Mouse (Mus musculus): ENCODE measurements around the gene Syndig1. TPM values are rescaled to one million over a fixed set of nuclear protein-coding genes. Genes with fewer than 3 reads are reported as not detected.

Gene Syndig1
- polyA plus RNA-seq (2017; shearing (Covaris generic)): not detected

DNA sequence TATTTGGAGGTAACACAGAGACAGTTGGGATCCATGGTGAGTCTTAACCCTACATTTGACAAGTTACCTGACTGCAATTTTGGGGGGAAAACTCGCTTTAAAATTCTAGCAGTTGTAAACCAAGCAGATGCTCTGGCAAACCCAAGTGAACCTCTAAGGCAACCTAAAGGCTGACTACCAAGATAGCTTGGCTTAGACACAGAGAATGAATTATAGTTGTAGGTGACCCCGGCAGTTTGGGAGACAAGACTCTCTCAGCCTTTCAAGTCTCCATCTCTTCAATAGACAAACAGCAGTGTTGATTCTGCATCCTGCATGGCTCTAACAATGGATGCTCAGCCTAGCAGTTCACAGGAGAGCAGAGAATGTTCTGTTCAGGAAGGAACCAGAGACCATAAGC, at the start of gene Syndig1:
Gene Syndig1, plus strand, starts transcription at position 301 of the 400 bp plus-strand sequence.

DNA sequence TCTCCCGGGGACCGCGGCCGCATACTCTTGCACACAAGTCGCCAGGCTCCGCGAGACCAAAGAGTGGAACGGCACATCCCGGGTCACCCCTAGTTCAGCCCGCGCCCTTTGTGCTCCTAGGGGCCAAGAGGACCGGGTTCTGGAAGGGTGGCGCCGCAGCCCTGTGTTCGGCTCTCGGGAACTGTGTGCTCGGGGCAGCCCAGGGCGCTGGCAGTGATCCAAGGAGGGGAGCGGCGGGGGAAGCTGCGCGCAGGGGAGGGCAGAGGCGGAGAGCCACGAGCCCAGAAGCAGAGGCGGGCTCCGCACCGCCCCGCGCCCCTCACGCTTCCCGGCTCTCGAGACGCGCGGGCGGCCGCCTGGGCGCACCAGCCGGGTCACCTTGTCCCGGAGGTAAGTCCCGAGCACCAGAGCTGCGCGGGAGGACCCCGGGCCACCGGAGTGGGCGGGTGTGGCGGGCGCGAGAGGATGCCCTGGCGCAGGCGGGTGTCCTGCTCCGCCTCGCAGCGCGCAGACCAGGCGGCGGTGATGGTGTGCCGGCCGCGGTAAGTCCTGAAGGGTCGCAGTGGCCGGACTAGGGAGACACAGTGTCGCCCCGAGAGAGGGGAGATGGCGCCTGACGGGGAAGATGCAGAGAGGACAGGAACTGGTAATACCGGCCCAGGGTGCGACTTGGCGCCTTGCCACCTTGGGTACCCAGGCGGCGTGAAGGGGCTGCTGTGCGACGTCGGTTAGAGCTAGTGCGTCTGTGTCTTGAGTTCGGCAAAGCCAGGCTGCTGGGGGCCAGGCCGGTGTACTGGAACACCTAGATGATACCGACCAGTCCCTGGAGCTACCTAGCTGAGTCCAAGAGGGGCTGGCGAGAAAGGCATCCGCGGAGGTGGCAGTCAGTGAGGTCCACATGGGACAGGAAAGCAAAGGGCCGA, 1.8 kb downstream of the Syndig1 start, which contains the start of gene C530025M09Rik:
Gene C530025M09Rik, minus strand, starts transcription at position 678 of the 923 bp plus-strand sequence.

Other genes with a start within 250 kb of the Syndig1 start
- not detected for gene C530025M09Rik, start 2.0 kb downstream of the Syndig1 start, polyA plus RNA-seq (2017; shearing (Covaris generic))

All from effector memory CD4-positive, alpha-beta T cell, adult 5 months (primary cell).